Comparison of ENCODE assay signal across 19 mouse cellular contexts in the genomic region with DNA sequence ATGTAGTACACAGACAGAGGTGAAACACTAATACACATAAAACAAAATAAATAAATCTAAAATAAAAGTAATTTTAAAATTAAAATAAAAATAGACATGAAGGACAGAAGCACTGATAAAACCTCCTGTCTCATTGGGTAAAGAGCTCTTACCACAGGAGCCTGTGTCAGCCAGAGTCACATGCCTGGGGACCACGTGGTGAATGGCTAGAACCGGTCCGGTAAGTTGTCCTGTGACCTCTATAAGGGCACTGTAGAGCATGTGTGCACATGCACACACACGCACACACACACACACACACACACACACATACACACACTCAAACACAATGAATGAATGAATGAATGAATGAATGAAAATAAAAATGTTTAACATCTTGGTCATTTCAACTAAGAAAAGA.
"Had no signal": no experiment of that assay in that cellular context is flagged by ENCODE, and none has a peak within 500 bp of the region (broad histone marks: within the 10 kb centered on the region; RNA-seq: fewer than 3 reads in every experiment).

No protein-coding gene starts in this region.

- H3K36me3 ChIP-seq: liver, embryonic 12.5 days; neural tube, embryonic 13.5 days; neural tube, embryonic 15.5 days had no signal

- H3K9me3 ChIP-seq: liver, embryonic 12.5 days; megakaryocyte, embryonic 14.5 days; neural tube, embryonic 13.5 days; neural tube, embryonic 15.5 days had no signal

- ATAC-seq: liver, embryonic 12.5 days; midbrain, embryonic 16.5 days had no signal

- H3K9ac ChIP-seq: liver, embryonic 12.5 days; liver, embryonic 14.5 days; lung, embryonic 14.5 days; neural tube, embryonic 13.5 days; neural tube, embryonic 15.5 days had no signal

- H3K27me3 ChIP-seq: liver, embryonic 12.5 days; neural tube, embryonic 13.5 days; neural tube, embryonic 15.5 days had no signal

- H3K4me1 ChIP-seq: megakaryocyte, embryonic 14.5 days had no signal

- H3K4me2 ChIP-seq: liver, embryonic 12.5 days; lung, embryonic 14.5 days; midbrain, embryonic 11.5 days; neural tube, embryonic 13.5 days; neural tube, embryonic 15.5 days had no signal

- H3K27ac ChIP-seq: liver, embryonic 12.5 days; liver, embryonic 14.5 days; macrophage; neural tube, embryonic 13.5 days; neural tube, embryonic 15.5 days had no signal

- DNase-seq: lung, embryonic 14.5 days; midbrain, embryonic 14.5 days; retina, postnatal 1 day; right cerebral cortex, adult 18-20 months; right cerebral cortex, postnatal 25 days; right cerebral cortex, postnatal 4 days; spleen, adult 18-20 months; thymus, adult 18-20 months; thymus, postnatal 14 days; thymus, postnatal 4 days had no signal

- H3K4me3 ChIP-seq: liver, embryonic 12.5 days; megakaryocyte, embryonic 14.5 days; myocyte; neural tube, embryonic 13.5 days; neural tube, embryonic 15.5 days had no signal
